Mouse (Mus musculus) gastrocnemius, adult 8-10 months (tissue): ENCODE measurements around the gene Met. TPM values are rescaled to one million over a fixed set of nuclear protein-coding genes. Genes with fewer than 3 reads are reported as not detected.
A peak's percentile ranks its signal among the peaks of the same experiment; 100 is the strongest.

Experiments used
- DNase-seq, 2 experiments: peaks; one replicate each; pipeline ENCODE4 v3.0.0; 2022; ENCODE audit warnings: low spot score in 2 of 2
- total RNA-seq, 4 experiments: library from RNA; stranded (reverse); gene quantifications; 2 replicates each; pipeline ENCODE4 v1.2.4; 2022

Gene Met
- 10 to 100 TPM; 11.4 to 15.6 (median 13.2) TPM for total RNA-seq

- DNase-seq = peak; percentile 40 to 70
Observed at GRCm38 (mm10) chr6:17463434-17464280, at the start of gene Met. Gene Met (plus strand): TSS chr6:17463800.

- no peak for DNase-seq
Observed at GRCm38 (mm10) chr6:17418226-17418625, 45.4 kb upstream of the Met start.

GRCm38 (mm10) chr6:17422432-17422831 is 41.2 kb upstream of the Met start:
- DNase-seq = no peak

- peak; percentile 4 to 9 for DNase-seq
Observed at GRCm38 (mm10) chr6:17429041-17429440, 34.6 kb upstream of the Met start.

- no peak for DNase-seq
Observed at GRCm38 (mm10) chr6:17429611-17430010, 34.0 kb upstream of the Met start.

GRCm38 (mm10) chr6:17443311-17443710 is 20.3 kb upstream of the Met start:
- DNase-seq = no peak

- DNase-seq = no peak
Observed at GRCm38 (mm10) chr6:17451305-17451704, 12.3 kb upstream of the Met start.

GRCm38 (mm10) chr6:17455116-17455515 is 8.5 kb upstream of the Met start:
- DNase-seq = no peak

GRCm38 (mm10) chr6:17459561-17459960 is 4.0 kb upstream of the Met start:
- DNase-seq = no peak

GRCm38 (mm10) chr6:17461435-17461834 is 2.2 kb upstream of the Met start:
- DNase-seq = no peak

- DNase-seq = peak in 1 of 2 experiments; percentile 8
Observed at GRCm38 (mm10) chr6:17464281-17465025, 853 bp downstream of the Met start.

- DNase-seq = no peak
Observed at GRCm38 (mm10) chr6:17466526-17466925, 2.9 kb downstream of the Met start.

GRCm38 (mm10) chr6:17468993-17469392 is 5.4 kb downstream of the Met start:
- DNase-seq = no peak

- no peak for DNase-seq
Observed at GRCm38 (mm10) chr6:17473128-17473527, 9.5 kb downstream of the Met start.

- DNase-seq = no peak
Observed at GRCm38 (mm10) chr6:17477823-17478222, 14.2 kb downstream of the Met start.

- DNase-seq = no peak
Observed at GRCm38 (mm10) chr6:17478252-17478651, 14.7 kb downstream of the Met start.

- no peak for DNase-seq
Observed at GRCm38 (mm10) chr6:17478838-17479570, 15.4 kb downstream of the Met start.

- no peak for DNase-seq
Observed at GRCm38 (mm10) chr6:17481068-17481467, 17.5 kb downstream of the Met start.

- DNase-seq = no peak
Observed at GRCm38 (mm10) chr6:17485244-17485643, 21.6 kb downstream of the Met start.

- DNase-seq = no peak
Observed at GRCm38 (mm10) chr6:17485782-17486181, 22.2 kb downstream of the Met start.

GRCm38 (mm10) chr6:17488291-17488817 is 24.8 kb downstream of the Met start:
- DNase-seq = no peak

- no peak for DNase-seq
Observed at GRCm38 (mm10) chr6:17490786-17491185, 27.2 kb downstream of the Met start.
